Mouse (Mus musculus) kidney, adult 2 months (tissue): ENCODE data around the gene Sec24a.

Experiments used
- CTCF ChIP-seq: fragments of 200-500 bp; conservative IDR thresholded peaks from 2 replicates; pipeline ENCODE4 v1.5.1; 2011; ENCODE audit warnings: low read depth, mild to moderate bottlenecking, control low read depth, low read length, moderate library complexity, mixed read lengths; ENCODE audit not compliant: insufficient read depth, insufficient read length
- POLR2A ChIP-seq: fragments of 200-500 bp; IDR thresholded peaks from one replicate; pipeline ENCODE4 v1.6.1; 2011; ENCODE audit warnings: low read depth, low read length, control low read depth

DNA sequence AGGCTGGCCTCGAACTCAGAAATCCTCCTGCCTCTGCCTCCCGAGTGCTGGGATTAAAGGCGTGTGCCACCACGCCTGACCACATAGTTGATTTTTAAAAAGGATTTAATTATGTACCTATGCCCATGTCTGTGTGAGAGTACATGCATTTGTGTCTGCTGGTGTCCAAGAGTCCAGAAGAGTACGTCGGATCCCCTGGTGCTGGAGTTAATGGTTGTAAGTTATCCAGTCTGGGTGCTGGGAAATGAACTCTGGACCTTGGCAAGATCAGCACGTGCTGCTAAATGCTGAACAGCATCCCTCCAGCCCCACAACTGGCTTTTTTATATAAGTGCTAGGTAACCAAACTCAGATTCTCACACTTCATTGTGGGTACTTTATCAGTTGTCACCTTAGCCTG lies 92.6 kb downstream of the Sec24a start:
- no peak for TF ChIP-seq POLR2A
- TF ChIP-seq CTCF: no peak
